Mouse (Mus musculus) midbrain, embryonic 14.5 days (tissue): ENCODE measurements around the gene Ebf3. TPM values are rescaled to one million over a fixed set of nuclear protein-coding genes. Genes with fewer than 3 reads are reported as not detected.

Source experiments
- ATAC-seq: fragments of 200-750 bp; cut with Nextera tagmentation; 2 replicates; pipeline ENCODE4 v1.8.0; 2017; ENCODE audit warnings: moderate number of reproducible peaks, moderate library complexity; ENCODE audit not compliant: low FRiP score, low TSS enrichment
- DNase-seq: peaks from one replicate; pipeline ENCODE4 v3.0.0-alpha.2; 2015
- H3K27ac ChIP-seq: fragments of 300-500 bp; sonication (generic); replicated peaks from 2 replicates; pipeline ENCODE4 v1.5.1; 2014; ENCODE audit warnings: mild to moderate bottlenecking, low read depth, low read length, moderate library complexity
- H3K27me3 ChIP-seq: fragments of 300-500 bp; sonication (generic); 2 replicates; pipeline ENCODE4 v1.6.1; 2014; ENCODE audit warnings: low read length, control low read depth, mixed read lengths; ENCODE audit not compliant: control insufficient read depth, insufficient read depth
- H3K36me3 ChIP-seq: fragments of 300-500 bp; sonication (generic); 2 replicates; pipeline ENCODE4 v1.6.1; 2014; ENCODE audit warnings: low read length, control low read depth; ENCODE audit not compliant: control insufficient read depth, insufficient read depth
- H3K4me1 ChIP-seq: fragments of 300-500 bp; sonication (generic); 2 replicates; pipeline ENCODE4 v1.6.1; 2014; ENCODE audit warnings: mild to moderate bottlenecking, antibody characterized with exemption, low read length, control low read depth; ENCODE audit not compliant: control insufficient read depth, insufficient read depth
- H3K4me2 ChIP-seq: fragments of 300-500 bp; sonication (generic); 2 replicates; pipeline ENCODE4 v1.6.1; 2014; ENCODE audit warnings: mild to moderate bottlenecking, low read length, moderate library complexity
- H3K4me3 ChIP-seq: fragments of 300-500 bp; sonication (generic); replicated peaks from 2 replicates; pipeline ENCODE4 v1.5.1; 2014; ENCODE audit warnings: low read depth, low read length
- H3K9ac ChIP-seq: fragments of 300-500 bp; sonication (generic); replicated peaks from 2 replicates; pipeline ENCODE4 v1.6.1; 2014; ENCODE audit warnings: mild to moderate bottlenecking, low read length, moderate library complexity
- H3K9me3 ChIP-seq: fragments of 300-500 bp; sonication (generic); 2 replicates; pipeline ENCODE4 v1.6.1; 2016; ENCODE audit warnings: low read length, control low read depth, mixed read lengths; ENCODE audit not compliant: control insufficient read depth
- WGBS: fragments of 180-500 bp; shearing (Covaris S2); extraction: QIAGEN DNeasy Blood & Tissue Kit; methylation state at CpG from one replicate; pipeline ENCODE4 v1.1.7; 2014; 5-methylcytosine and 5-hydroxymethylcytosine counted together
- polyA plus RNA-seq: library from polyadenylated mRNA; unstranded; fragments of >200 nt; fragmentation: Nextera tagmentation; extraction: Ambion mirVana; gene quantifications from 2 replicates; pipeline ENCODE4 v1.2.1, GENCODE M21; 2014

Gene Ebf3
- polyA plus RNA-seq, 1 experiment from 2014 or later: 34.0 TPM

- DNase-seq (peak; percentile 70), ATAC-seq (peak; percentile 69; the same call in 1 of the 2 replicates)
- WGBS: 13% methylated on average over 15 of the region's 15 CpGs
- Histone ChIP-seq H3K4me1 (peaks cover 50% of the 10 kb centered on the region), H3K9ac (no peak overlapping the region), H3K4me3 (no peak overlapping the region), H3K27me3 (no peaks in the 10 kb centered on the region), H3K27ac (peak overlapping the region; percentile 46), H3K9me3 (no peaks in the 10 kb centered on the region), H3K4me2 (no peak overlapping the region), H3K36me3 (peaks cover 9% of the 10 kb centered on the region; the same call in 1 of the 2 replicates)
These were observed 104.4 kb downstream of the Ebf3 start for GRCm38 (mm10) chr7:137209688-137210345.

- Histone ChIP-seq H3K4me3 (no peak overlapping the region), H3K27ac (peak overlapping the region; percentile 50; the same call in 1 of the 2 replicates), H3K4me2 (no peak overlapping the region), H3K36me3 (peaks cover 9% of the 10 kb centered on the region; the same call in 1 of the 2 replicates), H3K9me3 (no peaks in the 10 kb centered on the region), H3K4me1 (peaks cover 53% of the 10 kb centered on the region), H3K27me3 (no peaks in the 10 kb centered on the region), H3K9ac (no peak overlapping the region)
- ATAC-seq: no peak
- no peak for DNase-seq
- WGBS: 69% methylated on average over 5 of the region's 5 CpGs
These were observed 105.7 kb downstream of the Ebf3 start for GRCm38 (mm10) chr7:137208556-137208955.

GRCm38 (mm10) chr7:137206770-137207285 lies 107.4 kb downstream of the Ebf3 start:
- Histone ChIP-seq H3K4me2 (no peak overlapping the region), H3K9me3 (no peaks in the 10 kb centered on the region), H3K27me3 (no peaks in the 10 kb centered on the region), H3K27ac (peak overlapping the region; percentile 60), H3K4me3 (no peak overlapping the region), H3K9ac (no peak overlapping the region), H3K36me3 (peaks cover 10% of the 10 kb centered on the region), H3K4me1 (peaks cover 60% of the 10 kb centered on the region)
- 76% methylated on average over 21 of the region's 21 CpGs for WGBS
- DNase-seq: no peak
- ATAC-seq: no peak

GRCm38 (mm10) chr7:137199533-137199932 lies 114.7 kb downstream of the Ebf3 start:
- no peak for DNase-seq
- 85% methylated on average over 4 of the region's 4 CpGs for WGBS
- Histone ChIP-seq H3K9ac (no peak overlapping the region), H3K9me3 (no peaks in the 10 kb centered on the region), H3K27ac (no peak overlapping the region; the same call in 1 of the 2 replicates), H3K4me1 (peaks cover 7% of the 10 kb centered on the region; the same call in 1 of the 2 replicates), H3K27me3 (no peaks in the 10 kb centered on the region), H3K36me3 (peaks cover 59% of the 10 kb centered on the region), H3K4me2 (no peak overlapping the region), H3K4me3 (no peak overlapping the region)
- no peak for ATAC-seq

GRCm38 (mm10) chr7:137198921-137199320 lies 115.3 kb downstream of the Ebf3 start:
- ATAC-seq (no peak), DNase-seq (no peak)
- WGBS: 88% methylated on average over 15 of the region's 15 CpGs
- Histone ChIP-seq H3K27ac (no peak overlapping the region), H3K27me3 (no peaks in the 10 kb centered on the region), H3K9ac (no peak overlapping the region), H3K4me1 (0 out of 2 replicates have a peak, but pooled peaks cover 7% of the 10 kb centered on the region), H3K4me3 (no peak overlapping the region), H3K36me3 (peaks cover 64% of the 10 kb centered on the region), H3K9me3 (no peaks in the 10 kb centered on the region), H3K4me2 (no peak overlapping the region)

- ATAC-seq: no peak
- H3K27ac ChIP-seq: 0 out of 2 replicates have a peak overlapping the region, but pooled peaks have one; percentile 32
- H3K36me3 ChIP-seq: peaks cover 65% of the 10 kb centered on the region
- H3K4me2 ChIP-seq: no peak overlapping the region
- no peak overlapping the region for H3K4me3 ChIP-seq
- no peaks in the 10 kb centered on the region for H3K9me3 ChIP-seq
- 0 out of 2 replicates have a peak, but pooled peaks cover 5% of the 10 kb centered on the region for H3K4me1 ChIP-seq
- H3K9ac ChIP-seq: no peak overlapping the region
- WGBS: 84% methylated on average over 23 of the region's 23 CpGs
- no peaks in the 10 kb centered on the region for H3K27me3 ChIP-seq
- peak; percentile 38 for DNase-seq
These were observed 116.9 kb downstream of the Ebf3 start for GRCm38 (mm10) chr7:137197118-137198030.

GRCm38 (mm10) chr7:137196536-137196935 lies 117.7 kb downstream of the Ebf3 start:
- WGBS: 90% methylated on average over 6 of the region's 6 CpGs
- no peak overlapping the region for H3K27ac ChIP-seq
- ATAC-seq: no peak
- H3K9ac ChIP-seq: no peak overlapping the region
- no peak overlapping the region for H3K4me2 ChIP-seq
- no peak overlapping the region for H3K4me3 ChIP-seq
- no peaks in the 10 kb centered on the region for H3K4me1 ChIP-seq
- DNase-seq: no peak
- no peaks in the 10 kb centered on the region for H3K9me3 ChIP-seq
- H3K27me3 ChIP-seq: no peaks in the 10 kb centered on the region
- H3K36me3 ChIP-seq: peaks cover 60% of the 10 kb centered on the region

- peak; percentile 35 for DNase-seq
- no peak overlapping the region for H3K9ac ChIP-seq
- peaks cover 32% of the 10 kb centered on the region for H3K36me3 ChIP-seq
- H3K4me2 ChIP-seq: no peak overlapping the region
- no peaks in the 10 kb centered on the region for H3K27me3 ChIP-seq
- H3K4me1 ChIP-seq: no peaks in the 10 kb centered on the region
- WGBS: 84% methylated on average over 7 of the region's 7 CpGs
- 0 out of 2 replicates have a peak overlapping the region, but pooled peaks have one; percentile 42 for H3K27ac ChIP-seq
- no peak for ATAC-seq
- H3K4me3 ChIP-seq: no peak overlapping the region
- no peaks in the 10 kb centered on the region for H3K9me3 ChIP-seq
These were observed 121.4 kb downstream of the Ebf3 start for GRCm38 (mm10) chr7:137192776-137193278.
